Mouse (Mus musculus) midbrain, embryonic 14.5 days (tissue): ENCODE measurements at regions not wholly inside any gene's neighbourhood (a gene's known extent, or its start where the extent isn't known, plus 50 kb on each side); places are given as distances from the start of the nearest gene placed in this dataset.

Experiments
- ATAC-seq: fragments of 200-750 bp; cut with Nextera tagmentation; 2 replicates; pipeline ENCODE4 v1.8.0; 2017; ENCODE audit warnings: moderate number of reproducible peaks, moderate library complexity; ENCODE audit not compliant: low FRiP score, low TSS enrichment
- DNase-seq: peaks from one replicate; pipeline ENCODE4 v3.0.0-alpha.2; 2015
- H3K27ac ChIP-seq: fragments of 300-500 bp; sonication (generic); replicated peaks from 2 replicates; pipeline ENCODE4 v1.5.1; 2014; ENCODE audit warnings: mild to moderate bottlenecking, low read depth, low read length, moderate library complexity
- H3K27me3 ChIP-seq: fragments of 300-500 bp; sonication (generic); 2 replicates; pipeline ENCODE4 v1.6.1; 2014; ENCODE audit warnings: low read length, control low read depth, mixed read lengths; ENCODE audit not compliant: control insufficient read depth, insufficient read depth
- H3K36me3 ChIP-seq: fragments of 300-500 bp; sonication (generic); 2 replicates; pipeline ENCODE4 v1.6.1; 2014; ENCODE audit warnings: low read length, control low read depth; ENCODE audit not compliant: control insufficient read depth, insufficient read depth
- H3K4me1 ChIP-seq: fragments of 300-500 bp; sonication (generic); 2 replicates; pipeline ENCODE4 v1.6.1; 2014; ENCODE audit warnings: mild to moderate bottlenecking, antibody characterized with exemption, low read length, control low read depth; ENCODE audit not compliant: control insufficient read depth, insufficient read depth
- H3K4me2 ChIP-seq: fragments of 300-500 bp; sonication (generic); 2 replicates; pipeline ENCODE4 v1.6.1; 2014; ENCODE audit warnings: mild to moderate bottlenecking, low read length, moderate library complexity
- H3K4me3 ChIP-seq: fragments of 300-500 bp; sonication (generic); replicated peaks from 2 replicates; pipeline ENCODE4 v1.5.1; 2014; ENCODE audit warnings: low read depth, low read length
- H3K9ac ChIP-seq: fragments of 300-500 bp; sonication (generic); replicated peaks from 2 replicates; pipeline ENCODE4 v1.6.1; 2014; ENCODE audit warnings: mild to moderate bottlenecking, low read length, moderate library complexity
- H3K9me3 ChIP-seq: fragments of 300-500 bp; sonication (generic); 2 replicates; pipeline ENCODE4 v1.6.1; 2016; ENCODE audit warnings: low read length, control low read depth, mixed read lengths; ENCODE audit not compliant: control insufficient read depth
- WGBS: fragments of 180-500 bp; shearing (Covaris S2); extraction: QIAGEN DNeasy Blood & Tissue Kit; methylation state at CpG from one replicate; pipeline ENCODE4 v1.1.7; 2014; 5-methylcytosine and 5-hydroxymethylcytosine counted together

DNA sequence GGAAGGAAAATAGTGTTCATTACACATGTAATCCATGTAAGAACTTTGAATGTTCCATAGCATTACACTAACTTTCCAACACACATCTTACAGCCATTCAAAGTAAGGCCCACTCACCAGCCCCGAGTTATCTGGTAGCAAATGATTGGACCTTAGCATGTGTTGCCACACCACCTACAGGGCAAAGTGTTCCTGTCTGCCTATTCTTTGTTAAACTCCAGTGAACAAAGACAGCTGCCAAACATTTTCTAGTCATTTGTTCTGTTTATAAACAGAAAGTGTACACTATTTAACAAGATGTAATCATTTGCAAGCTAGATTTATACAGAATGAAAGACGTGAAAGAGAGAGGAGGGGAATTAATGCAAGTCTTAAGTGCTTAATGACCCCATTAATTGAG, 66.9 kb upstream of the Apob start:
- Histone ChIP-seq H3K27me3 (no peaks in the 10 kb centered on the region), H3K9ac (no peak overlapping the region), H3K9me3 (no peaks in the 10 kb centered on the region), H3K4me1 (no peaks in the 10 kb centered on the region), H3K36me3 (no peaks in the 10 kb centered on the region), H3K4me3 (no peak overlapping the region), H3K4me2 (no peak overlapping the region), H3K27ac (no peak overlapping the region)
- DNase-seq (no peak), ATAC-seq (no peak)
- 76% methylated on average over 2 of the region's 2 CpGs for WGBS

DNA sequence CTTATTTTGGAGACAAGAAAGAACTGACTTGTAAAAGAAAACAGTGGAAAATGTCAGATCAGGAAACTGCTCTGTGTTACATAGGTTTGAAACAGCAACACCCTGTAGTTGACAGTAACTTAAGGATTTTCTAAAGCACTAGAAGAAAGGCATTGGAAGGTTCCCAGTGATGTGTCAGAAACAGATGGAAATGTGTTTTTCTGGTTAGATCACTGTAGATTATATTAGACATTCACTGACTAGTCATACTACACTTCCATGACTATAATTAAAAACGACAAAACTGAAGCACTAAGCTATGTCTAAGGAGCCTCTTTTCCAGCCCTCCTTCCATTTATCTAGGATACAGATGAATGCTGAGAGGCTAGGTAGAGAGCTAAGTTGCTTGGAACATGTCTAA, 59.1 kb upstream of the Apob start:
- DNase-seq = no peak
- no peak overlapping the region for H3K9ac ChIP-seq
- no peaks in the 10 kb centered on the region for H3K36me3 ChIP-seq
- no peak overlapping the region for H3K27ac ChIP-seq
- no peaks in the 10 kb centered on the region for H3K27me3 ChIP-seq
- no peak overlapping the region for H3K4me2 ChIP-seq
- 71% methylated on average over 1 of the region's 1 CpGs for WGBS
- no peaks in the 10 kb centered on the region for H3K4me1 ChIP-seq
- no peak overlapping the region for H3K4me3 ChIP-seq
- ATAC-seq = no peak
- H3K9me3 ChIP-seq = no peaks in the 10 kb centered on the region

DNA sequence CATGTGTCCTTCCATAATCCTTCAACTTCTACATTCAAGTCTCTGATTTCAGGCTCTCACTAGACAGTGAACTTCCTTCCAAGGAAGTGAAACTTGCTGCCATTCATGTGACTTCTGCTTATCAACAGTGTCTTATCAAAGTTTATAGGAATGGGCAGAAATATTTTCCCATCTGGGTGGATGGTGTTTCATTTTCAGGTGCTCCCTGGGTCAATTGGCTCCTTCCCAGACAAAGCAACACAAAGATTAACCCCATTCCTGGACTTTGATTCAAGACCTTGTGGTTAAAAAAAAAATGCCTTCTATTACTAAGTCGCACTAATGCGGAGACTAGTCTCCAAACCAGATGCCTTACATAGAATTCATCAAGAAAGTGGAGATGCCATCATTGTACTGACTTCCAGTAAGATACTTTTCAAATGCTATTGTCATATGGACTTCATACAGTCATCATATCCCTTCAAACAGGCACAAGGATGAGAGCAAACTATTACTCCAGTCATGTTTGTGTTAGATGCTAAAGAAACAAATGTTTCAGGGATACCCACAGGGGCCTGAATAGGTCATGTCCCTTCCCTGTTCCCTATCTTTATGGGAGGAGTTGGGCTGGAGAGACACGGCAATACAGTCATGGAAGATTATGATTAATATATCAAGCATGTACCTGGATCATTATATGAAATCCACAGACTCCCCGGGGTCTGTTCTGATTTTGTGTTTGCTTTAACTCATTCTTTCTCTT, 58.3 kb upstream of the Apob start:
- ATAC-seq (no peak), DNase-seq (no peak)
- Histone ChIP-seq H3K27me3 (no peaks in the 10 kb centered on the region), H3K4me1 (no peaks in the 10 kb centered on the region), H3K9me3 (no peaks in the 10 kb centered on the region), H3K27ac (no peak overlapping the region), H3K4me3 (no peak overlapping the region), H3K9ac (no peak overlapping the region), H3K36me3 (no peaks in the 10 kb centered on the region), H3K4me2 (no peak overlapping the region)
- WGBS = 91% methylated on average over 4 of the region's 4 CpGs

DNA sequence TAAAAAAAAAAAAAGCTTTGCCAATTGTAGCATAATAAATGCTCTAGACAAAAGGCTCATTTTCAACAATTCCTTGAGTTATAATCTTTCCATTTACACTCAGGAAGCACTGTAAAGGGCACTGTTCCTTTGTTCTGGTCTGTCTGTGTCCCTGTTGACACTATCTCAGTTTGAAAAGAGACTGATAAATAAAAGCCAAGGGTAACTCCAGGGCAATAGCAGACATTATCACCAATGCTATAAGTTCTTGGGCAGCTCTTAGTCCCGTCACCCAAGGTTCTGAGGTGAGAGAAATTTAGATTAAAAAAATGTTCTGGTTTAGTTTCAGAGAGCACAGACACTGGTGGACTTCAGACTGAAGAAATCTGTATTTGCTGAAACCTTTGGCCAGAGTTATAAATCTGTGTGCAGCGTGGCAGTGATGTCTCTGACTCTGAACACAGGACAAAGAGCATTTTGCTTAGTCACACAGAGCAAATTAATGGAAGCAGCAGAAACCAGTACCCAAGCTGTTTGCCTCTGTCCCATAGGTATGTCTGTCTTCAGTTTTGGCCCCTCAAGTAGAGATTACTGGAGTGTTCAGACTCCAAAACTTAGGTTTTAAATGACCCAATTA, 57.6 kb upstream of the Apob start:
- Histone ChIP-seq H3K9me3 (no peaks in the 10 kb centered on the region), H3K4me1 (no peaks in the 10 kb centered on the region), H3K27me3 (no peaks in the 10 kb centered on the region), H3K36me3 (no peaks in the 10 kb centered on the region), H3K9ac (no peak overlapping the region), H3K4me3 (no peak overlapping the region), H3K27ac (no peak overlapping the region), H3K4me2 (no peak overlapping the region)
- no peak for ATAC-seq
- 86% methylated on average over 2 of the region's 2 CpGs for WGBS
- DNase-seq = no peak

DNA sequence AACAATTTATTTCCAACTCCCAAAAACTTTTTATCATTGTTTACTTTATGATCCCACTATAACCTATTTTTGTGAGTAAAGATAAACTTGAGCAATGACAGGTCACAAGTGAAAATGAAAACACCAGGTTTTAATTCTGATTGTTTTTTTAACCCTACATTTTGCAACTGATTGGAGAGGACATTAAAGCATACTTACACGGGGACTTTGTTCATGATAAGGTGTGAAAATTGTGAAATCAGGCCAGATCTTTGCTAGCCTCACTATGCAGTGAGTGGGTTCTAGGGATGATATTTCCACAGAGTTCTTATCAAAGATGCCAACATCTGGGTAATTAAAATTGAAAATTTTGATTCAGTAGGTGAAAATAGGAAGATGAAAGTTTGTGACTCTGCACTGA, 56.6 kb upstream of the Apob start:
- Histone ChIP-seq H3K9me3 (no peaks in the 10 kb centered on the region), H3K36me3 (no peaks in the 10 kb centered on the region), H3K27ac (no peak overlapping the region), H3K9ac (no peak overlapping the region), H3K4me3 (no peak overlapping the region), H3K27me3 (no peaks in the 10 kb centered on the region), H3K4me2 (no peak overlapping the region), H3K4me1 (no peaks in the 10 kb centered on the region)
- DNase-seq = no peak
- WGBS = 90% methylated on average over 1 of the region's 1 CpGs
- no peak for ATAC-seq
